9 mouse cellular contexts compared by ENCODE assay signal in genomic region chr13:29857436-29857835, GRCm38 (mm10). TPM values are rescaled to one million over a fixed set of nuclear protein-coding genes. Genes with fewer than 3 reads are reported as not detected.
DNase-seq lines count a peak whose midpoint lies in the region; ATAC-seq and TF ChIP-seq lines count a peak whose summit lies in the region.
"Had no signal": no experiment of that assay in that cellular context is flagged by ENCODE, and none has a peak within 500 bp of the region (broad histone marks: within the 10 kb centered on the region; RNA-seq: fewer than 3 reads in every experiment).

No protein-coding gene starts in this region.

- intact Hi-C loops in left cerebral cortex, postnatal 36 days (cut with DNase I): loop anchor here (2.0 to 5.0 kb wide), 2 partner anchors 127 to 400 kb away; no protein-coding TSS in a partner anchor
- intact Hi-C loops in left cerebral cortex, postnatal 14 days (cut with DNase I): loop anchor here (5.0 kb wide), 3 partner anchors 125 to 405 kb away; no protein-coding TSS in a partner anchor

- peak; percentile 44; the same call in 1 of the 2 replicates for ATAC-seq in hindbrain, embryonic 12.5 days (ENCODE audit: low FRiP score)
- peak; percentile 64; the same call in 1 of the 2 replicates for ATAC-seq in midbrain, postnatal 0 days (ENCODE audit: low FRiP score)

- no peak overlapping the region for H3K4me3 ChIP-seq in embryonic facial prominence, embryonic 10.5 days
- H3K4me3 ChIP-seq in hindbrain, embryonic 12.5 days: no peak overlapping the region
- no peak overlapping the region for H3K4me3 ChIP-seq in midbrain, postnatal 0 days (ENCODE audit: low read depth, low read length)
- H3K4me3 ChIP-seq: embryonic facial prominence, embryonic 13.5 days had no signal

- DNase-seq in left cerebral cortex, adult 9 months (ENCODE audit: low spot score in 2 of 2): peak; percentile 22 to 30
- DNase-seq in left cerebral cortex, postnatal 36 days (ENCODE audit: low spot score in 2 of 2): no peak
- DNase-seq in NIH3T3 (ENCODE audit: low read depth): peak; percentile 73
- peak; percentile 22 for DNase-seq in embryonic facial prominence, embryonic 10.5 days (ENCODE audit: low spot score)
- peak; percentile 30 for DNase-seq in left cerebral cortex, postnatal 14 days (ENCODE audit: low spot score in 2 of 2)
- DNase-seq in midbrain, postnatal 0 days (ENCODE audit: low spot score): peak; percentile 80
- no peak for DNase-seq in spleen, postnatal 10 days (ENCODE audit: low spot score in 2 of 2)

- H3K4me1 ChIP-seq in embryonic facial prominence, embryonic 10.5 days: peaks cover 22% of the 10 kb centered on the region
- peaks cover 8% of the 10 kb centered on the region; the same call in 1 of the 2 replicates for H3K4me1 ChIP-seq in hindbrain, embryonic 12.5 days
- H3K4me1 ChIP-seq in midbrain, postnatal 0 days (ENCODE audit: insufficient read depth, low read length): peaks cover 2% of the 10 kb centered on the region; the same call in 1 of the 2 replicates

- TF ChIP-seq CTCF in midbrain, postnatal 0 days (IDR thresholded peaks at IDR 0.05): peak; percentile 79

- no peaks in the 10 kb centered on the region for H3K9me3 ChIP-seq in embryonic facial prominence, embryonic 10.5 days
- no peaks in the 10 kb centered on the region for H3K9me3 ChIP-seq in hindbrain, embryonic 12.5 days (replicated peaks)
- no peaks in the 10 kb centered on the region for H3K9me3 ChIP-seq in midbrain, postnatal 0 days (ENCODE audit: low read length)
- H3K9me3 ChIP-seq: embryonic facial prominence, embryonic 13.5 days had no signal

- H3K27ac ChIP-seq in embryonic facial prominence, embryonic 10.5 days (replicated peaks): peak overlapping the region; percentile 27
- no peak overlapping the region for H3K27ac ChIP-seq in hindbrain, embryonic 12.5 days
- H3K27ac ChIP-seq in midbrain, postnatal 0 days (ENCODE audit: low read depth, low read length): no peak overlapping the region
- H3K27ac ChIP-seq: embryonic facial prominence, embryonic 13.5 days had no signal

- peaks cover 6% of the 10 kb centered on the region for H3K36me3 ChIP-seq in embryonic facial prominence, embryonic 10.5 days (replicated peaks)
- no peaks in the 10 kb centered on the region for H3K36me3 ChIP-seq in hindbrain, embryonic 12.5 days
- H3K36me3 ChIP-seq in midbrain, postnatal 0 days (ENCODE audit: insufficient read depth, low read length): no peaks in the 10 kb centered on the region
- H3K36me3 ChIP-seq: embryonic facial prominence, embryonic 13.5 days had no signal

- H3K27me3 ChIP-seq in embryonic facial prominence, embryonic 10.5 days (replicated peaks; ENCODE audit: low read depth, poor library complexity, severe bottlenecking): no peaks in the 10 kb centered on the region
- no peaks in the 10 kb centered on the region for H3K27me3 ChIP-seq in hindbrain, embryonic 12.5 days
- no peaks in the 10 kb centered on the region for H3K27me3 ChIP-seq in midbrain, postnatal 0 days (ENCODE audit: insufficient read depth, low read length)
- H3K27me3 ChIP-seq: embryonic facial prominence, embryonic 13.5 days had no signal

- H3K4me2 ChIP-seq in hindbrain, embryonic 12.5 days (replicated peaks): no peak overlapping the region
- H3K4me2 ChIP-seq in midbrain, postnatal 0 days (ENCODE audit: low read depth, low read length, poor library complexity, severe bottlenecking): no peak overlapping the region
- H3K4me2 ChIP-seq: embryonic facial prominence, embryonic 13.5 days had no signal

- WGBS in embryonic facial prominence, embryonic 10.5 days: 24% methylated on average over 4 of the region's 4 CpGs
- WGBS in hindbrain, embryonic 12.5 days: 33% methylated on average over 4 of the region's 4 CpGs
- 22% methylated on average over 4 of the region's 4 CpGs for WGBS in midbrain, postnatal 0 days

- H3K9ac ChIP-seq in hindbrain, embryonic 12.5 days: no peak overlapping the region
- no peak overlapping the region for H3K9ac ChIP-seq in midbrain, postnatal 0 days (replicated peaks; ENCODE audit: low read length, poor library complexity, severe bottlenecking)
- H3K9ac ChIP-seq: embryonic facial prominence, embryonic 13.5 days had no signal

RNA-seq across cellular contexts. Expression of gene Cdkal1, which starts 2.0 kb away (rescaled TPM):
- 10 to 100 TPM; 20.7 to 22.7 TPM for total RNA-seq in left cerebral cortex, postnatal 36 days (2021)
- polyA plus RNA-seq in embryonic facial prominence, embryonic 10.5 days (2016; fragmentation: Nextera tagmentation; extraction: Ambion mirVana): 33.8 and 35.2 TPM in 2 replicates
- polyA plus RNA-seq in hindbrain, embryonic 12.5 days (2016; fragmentation: Nextera tagmentation; extraction: Ambion mirVana): 31.4 and 37.0 TPM in 2 replicates
- total RNA-seq in left cerebral cortex, postnatal 14 days (2021): 10 to 100 TPM; 16.5 to 19.7 TPM
- 13.1 and 17.6 TPM in 2 replicates for total RNA-seq in midbrain, postnatal 0 days (2014; rRNA removed)
- 16.7 and 17.4 TPM in 2 replicates for polyA plus RNA-seq in midbrain, postnatal 0 days (2015; fragmentation: Nextera tagmentation; extraction: Ambion mirVana)

Comparison
In these comparisons a context has a peak if more than half of its experiments do, and no peak if none do; other contexts are left out.
1. DNase-seq: peak in left cerebral cortex, adult 9 months (2 of 2), NIH3T3 (single experiment), embryonic facial prominence, embryonic 10.5 days (single experiment), left cerebral cortex, postnatal 14 days (2 of 2) and midbrain, postnatal 0 days (single experiment); none in left cerebral cortex, postnatal 36 days (0 of 2) and spleen, postnatal 10 days (0 of 2).